Mouse (Mus musculus): ENCODE measurements at regions not wholly inside any gene's neighbourhood (a gene's known extent, or its start where the extent isn't known, plus 50 kb on each side); places are given as distances from the start of the nearest gene placed in this dataset.

- no peaks in the 10 kb centered on the region for H3K9me3 ChIP-seq (replicated peaks; ENCODE audit: control insufficient read depth, low read length, poor library complexity, severe bottlenecking)
- H3K27ac ChIP-seq (ENCODE audit: low read length) = no peak overlapping the region
- H3K4me1 ChIP-seq (ENCODE audit: control insufficient read depth, insufficient read depth, low read length) = no peaks in the 10 kb centered on the region
- H3K9ac ChIP-seq (ENCODE audit: low read depth, low read length) = no peak overlapping the region
- no peak for ATAC-seq
- H3K27me3 ChIP-seq (ENCODE audit: control insufficient read depth, insufficient read depth, low read depth, low read length) = no peaks in the 10 kb centered on the region
- 71% methylated on average over 4 of the region's 4 CpGs for WGBS
- H3K36me3 ChIP-seq (ENCODE audit: control insufficient read depth, insufficient read depth, low read length) = no peaks in the 10 kb centered on the region
- no peak overlapping the region for H3K4me2 ChIP-seq (ENCODE audit: low read length)
- H3K4me3 ChIP-seq (ENCODE audit: low read depth, low read length) = no peak overlapping the region
Observed at GRCm38 (mm10) chr10:44749206-44749605, 220.9 kb upstream of the Prdm1 start.

- no peak for ATAC-seq
- Histone ChIP-seq H3K27me3 (ENCODE audit: control insufficient read depth, insufficient read depth, low read depth, low read length) (no peaks in the 10 kb centered on the region), H3K36me3 (ENCODE audit: control insufficient read depth, insufficient read depth, low read length) (no peaks in the 10 kb centered on the region), H3K27ac (ENCODE audit: low read length) (no peak overlapping the region), H3K9me3 (replicated peaks; ENCODE audit: control insufficient read depth, low read length, poor library complexity, severe bottlenecking) (no peaks in the 10 kb centered on the region), H3K4me3 (ENCODE audit: low read depth, low read length) (no peak overlapping the region), H3K4me2 (ENCODE audit: low read length) (no peak overlapping the region), H3K9ac (ENCODE audit: low read depth, low read length) (no peak overlapping the region), H3K4me1 (ENCODE audit: control insufficient read depth, insufficient read depth, low read length) (no peaks in the 10 kb centered on the region)
- WGBS = 85% methylated on average over 3 of the region's 3 CpGs
Observed at GRCm38 (mm10) chr10:44747419-44747818, 219.1 kb upstream of the Prdm1 start.

GRCm38 (mm10) chr10:44744221-44744620, 215.9 kb upstream of the Prdm1 start:
- Histone ChIP-seq H3K9me3 (replicated peaks; ENCODE audit: control insufficient read depth, low read length, poor library complexity, severe bottlenecking) (no peaks in the 10 kb centered on the region), H3K4me2 (ENCODE audit: low read length) (no peak overlapping the region), H3K27ac (ENCODE audit: low read length) (no peak overlapping the region), H3K27me3 (ENCODE audit: control insufficient read depth, insufficient read depth, low read depth, low read length) (no peaks in the 10 kb centered on the region), H3K36me3 (ENCODE audit: control insufficient read depth, insufficient read depth, low read length) (no peaks in the 10 kb centered on the region), H3K4me1 (ENCODE audit: control insufficient read depth, insufficient read depth, low read length) (no peaks in the 10 kb centered on the region), H3K9ac (ENCODE audit: low read depth, low read length) (no peak overlapping the region), H3K4me3 (ENCODE audit: low read depth, low read length) (no peak overlapping the region)
- WGBS = 50% methylated on average over 2 of the region's 2 CpGs
- ATAC-seq = no peak

GRCm38 (mm10) chr10:44733641-44734040, 205.3 kb upstream of the Prdm1 start:
- H3K36me3 ChIP-seq (ENCODE audit: control insufficient read depth, insufficient read depth, low read length) = no peaks in the 10 kb centered on the region
- 90% methylated on average over 5 of the region's 5 CpGs for WGBS
- no peak for ATAC-seq
- H3K4me3 ChIP-seq (ENCODE audit: low read depth, low read length) = no peak overlapping the region
- no peaks in the 10 kb centered on the region for H3K9me3 ChIP-seq (replicated peaks; ENCODE audit: control insufficient read depth, low read length, poor library complexity, severe bottlenecking)
- no peak overlapping the region for H3K27ac ChIP-seq (ENCODE audit: low read length)
- H3K4me1 ChIP-seq (ENCODE audit: control insufficient read depth, insufficient read depth, low read length) = no peaks in the 10 kb centered on the region
- H3K27me3 ChIP-seq (ENCODE audit: control insufficient read depth, insufficient read depth, low read depth, low read length) = no peaks in the 10 kb centered on the region
- no peak overlapping the region for H3K9ac ChIP-seq (ENCODE audit: low read depth, low read length)
- H3K4me2 ChIP-seq (ENCODE audit: low read length) = no peak overlapping the region

- Histone ChIP-seq H3K4me3 (ENCODE audit: low read depth, low read length) (no peak overlapping the region), H3K27me3 (ENCODE audit: control insufficient read depth, insufficient read depth, low read depth, low read length) (no peaks in the 10 kb centered on the region), H3K36me3 (ENCODE audit: control insufficient read depth, insufficient read depth, low read length) (no peaks in the 10 kb centered on the region), H3K4me2 (ENCODE audit: low read length) (no peak overlapping the region), H3K9me3 (replicated peaks; ENCODE audit: control insufficient read depth, low read length, poor library complexity, severe bottlenecking) (no peaks in the 10 kb centered on the region), H3K9ac (ENCODE audit: low read depth, low read length) (no peak overlapping the region), H3K27ac (ENCODE audit: low read length) (no peak overlapping the region), H3K4me1 (ENCODE audit: control insufficient read depth, insufficient read depth, low read length) (no peaks in the 10 kb centered on the region)
- no peak for ATAC-seq
- 86% methylated on average over 8 of the region's 8 CpGs for WGBS
Observed at GRCm38 (mm10) chr10:44730721-44731120, 202.4 kb upstream of the Prdm1 start.

GRCm38 (mm10) chr10:44728963-44729362, 200.7 kb upstream of the Prdm1 start:
- no peaks in the 10 kb centered on the region for H3K27me3 ChIP-seq (ENCODE audit: control insufficient read depth, insufficient read depth, low read depth, low read length)
- H3K4me2 ChIP-seq (ENCODE audit: low read length) = no peak overlapping the region
- H3K27ac ChIP-seq (ENCODE audit: low read length) = no peak overlapping the region
- ATAC-seq = no peak
- 92% methylated on average over 4 of the region's 4 CpGs for WGBS
- H3K9ac ChIP-seq (ENCODE audit: low read depth, low read length) = no peak overlapping the region
- no peak overlapping the region for H3K4me3 ChIP-seq (ENCODE audit: low read depth, low read length)
- H3K36me3 ChIP-seq (ENCODE audit: control insufficient read depth, insufficient read depth, low read length) = no peaks in the 10 kb centered on the region
- no peaks in the 10 kb centered on the region for H3K9me3 ChIP-seq (replicated peaks; ENCODE audit: control insufficient read depth, low read length, poor library complexity, severe bottlenecking)
- H3K4me1 ChIP-seq (ENCODE audit: control insufficient read depth, insufficient read depth, low read length) = no peaks in the 10 kb centered on the region

GRCm38 (mm10) chr10:44724575-44724974, 196.3 kb upstream of the Prdm1 start:
- WGBS = 74% methylated on average over 3 of the region's 3 CpGs
- H3K9ac ChIP-seq (ENCODE audit: low read depth, low read length) = no peak overlapping the region
- H3K27ac ChIP-seq (ENCODE audit: low read length) = no peak overlapping the region
- no peaks in the 10 kb centered on the region for H3K36me3 ChIP-seq (ENCODE audit: control insufficient read depth, insufficient read depth, low read length)
- no peak overlapping the region for H3K4me3 ChIP-seq (ENCODE audit: low read depth, low read length)
- no peaks in the 10 kb centered on the region for H3K27me3 ChIP-seq (ENCODE audit: control insufficient read depth, insufficient read depth, low read depth, low read length)
- no peaks in the 10 kb centered on the region for H3K4me1 ChIP-seq (ENCODE audit: control insufficient read depth, insufficient read depth, low read length)
- no peak overlapping the region for H3K4me2 ChIP-seq (ENCODE audit: low read length)
- ATAC-seq = no peak
- no peaks in the 10 kb centered on the region for H3K9me3 ChIP-seq (replicated peaks; ENCODE audit: control insufficient read depth, low read length, poor library complexity, severe bottlenecking)

- no peak for ATAC-seq
- H3K4me1 ChIP-seq (ENCODE audit: control insufficient read depth, insufficient read depth, low read length) = no peaks in the 10 kb centered on the region
- H3K27ac ChIP-seq (ENCODE audit: low read length) = no peak overlapping the region
- no peaks in the 10 kb centered on the region for H3K36me3 ChIP-seq (ENCODE audit: control insufficient read depth, insufficient read depth, low read length)
- no peaks in the 10 kb centered on the region for H3K9me3 ChIP-seq (replicated peaks; ENCODE audit: control insufficient read depth, low read length, poor library complexity, severe bottlenecking)
- no peaks in the 10 kb centered on the region for H3K27me3 ChIP-seq (ENCODE audit: control insufficient read depth, insufficient read depth, low read depth, low read length)
- no peak overlapping the region for H3K4me2 ChIP-seq (ENCODE audit: low read length)
- WGBS = 77% methylated on average over 1 of the region's 1 CpGs
- H3K9ac ChIP-seq (ENCODE audit: low read depth, low read length) = no peak overlapping the region
- H3K4me3 ChIP-seq (ENCODE audit: low read depth, low read length) = no peak overlapping the region
Observed at GRCm38 (mm10) chr10:44723845-44724244, 195.5 kb upstream of the Prdm1 start.

- H3K27ac ChIP-seq (ENCODE audit: low read length) = no peak overlapping the region
- H3K36me3 ChIP-seq (ENCODE audit: control insufficient read depth, insufficient read depth, low read length) = no peaks in the 10 kb centered on the region
- no peaks in the 10 kb centered on the region for H3K27me3 ChIP-seq (ENCODE audit: control insufficient read depth, insufficient read depth, low read depth, low read length)
- H3K4me1 ChIP-seq (ENCODE audit: control insufficient read depth, insufficient read depth, low read length) = no peaks in the 10 kb centered on the region
- no peak overlapping the region for H3K9ac ChIP-seq (ENCODE audit: low read depth, low read length)
- no peak for ATAC-seq
- no peak overlapping the region for H3K4me3 ChIP-seq (ENCODE audit: low read depth, low read length)
- no peak overlapping the region for H3K4me2 ChIP-seq (ENCODE audit: low read length)
- H3K9me3 ChIP-seq (replicated peaks; ENCODE audit: control insufficient read depth, low read length, poor library complexity, severe bottlenecking) = no peaks in the 10 kb centered on the region
- WGBS = 87% methylated on average over 5 of the region's 5 CpGs
Observed at GRCm38 (mm10) chr10:44723321-44723720, 195.0 kb upstream of the Prdm1 start.

- no peak for ATAC-seq
- no peaks in the 10 kb centered on the region for H3K36me3 ChIP-seq (ENCODE audit: control insufficient read depth, insufficient read depth, low read length)
- H3K27ac ChIP-seq (ENCODE audit: low read length) = no peak overlapping the region
- H3K27me3 ChIP-seq (ENCODE audit: control insufficient read depth, insufficient read depth, low read depth, low read length) = no peaks in the 10 kb centered on the region
- H3K4me3 ChIP-seq (ENCODE audit: low read depth, low read length) = no peak overlapping the region
- H3K9me3 ChIP-seq (replicated peaks; ENCODE audit: control insufficient read depth, low read length, poor library complexity, severe bottlenecking) = no peaks in the 10 kb centered on the region
- H3K9ac ChIP-seq (ENCODE audit: low read depth, low read length) = no peak overlapping the region
- no peak overlapping the region for H3K4me2 ChIP-seq (ENCODE audit: low read length)
- WGBS = 89% methylated on average over 10 of the region's 10 CpGs
- H3K4me1 ChIP-seq (ENCODE audit: control insufficient read depth, insufficient read depth, low read length) = no peaks in the 10 kb centered on the region
Observed at GRCm38 (mm10) chr10:44721670-44722069, 193.4 kb upstream of the Prdm1 start.

All from midbrain, embryonic 16.5 days (tissue).